ENCODE assay signal across 11 mouse cellular contexts in the genomic region with DNA sequence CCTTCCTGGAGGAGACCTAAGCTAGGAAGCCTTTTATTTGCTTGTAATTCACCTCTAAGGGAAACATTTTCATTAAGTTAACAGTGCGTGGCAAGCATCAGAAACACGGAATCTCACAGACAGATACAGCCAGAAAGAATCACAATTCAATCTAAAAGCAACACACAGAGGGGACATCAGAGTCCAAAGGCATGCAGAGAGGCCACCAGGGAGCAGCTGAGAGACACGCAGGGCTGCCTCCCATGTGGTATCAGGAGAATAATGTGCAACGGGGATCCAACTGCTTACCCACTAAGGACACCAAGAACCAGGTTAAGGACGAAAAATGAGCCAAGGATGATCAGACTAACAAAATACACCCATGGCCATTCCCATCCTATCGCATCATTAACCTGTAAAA.
DNase-seq lines count a peak whose midpoint lies in the region; ATAC-seq lines count a peak whose summit lies in the region.
"Had no signal": no experiment of that assay in that cellular context is flagged by ENCODE, and none has a peak within 500 bp of the region (broad histone marks: within the 10 kb centered on the region; RNA-seq: fewer than 3 reads in every experiment).

No protein-coding gene starts in this region.

- peaks cover 20% of the 10 kb centered on the region for H3K4me1 ChIP-seq in kidney, embryonic 15.5 days
- H3K4me1 ChIP-seq in kidney, embryonic 14.5 days (ENCODE audit: control insufficient read depth, insufficient read depth, low read length) = peaks cover 7% of the 10 kb centered on the region
- H3K4me1 ChIP-seq in midbrain, embryonic 14.5 days (ENCODE audit: control insufficient read depth, insufficient read depth, low read length) = peaks cover 7% of the 10 kb centered on the region; the same call in 1 of the 2 replicates
- H3K4me1 ChIP-seq in midbrain, embryonic 13.5 days (replicated peaks) = peaks cover 23% of the 10 kb centered on the region
- H3K4me1 ChIP-seq in hindbrain, embryonic 16.5 days (ENCODE audit: control insufficient read depth, insufficient read depth, low read depth, low read length) = peaks cover 7% of the 10 kb centered on the region

- ATAC-seq in kidney, embryonic 15.5 days (replicated peaks; ENCODE audit: low FRiP score) = no peak
- ATAC-seq in kidney, embryonic 14.5 days (ENCODE audit: low FRiP score, low TSS enrichment) = no peak; the same call in 1 of the 2 replicates
- no peak for ATAC-seq in midbrain, embryonic 14.5 days (ENCODE audit: low FRiP score, low TSS enrichment)
- ATAC-seq in midbrain, embryonic 13.5 days = no peak
- ATAC-seq in hindbrain, embryonic 16.5 days = 0 out of 2 replicates have a peak, but pooled peaks have one; percentile 25

- H3K4me2 ChIP-seq in kidney, embryonic 15.5 days = peak overlapping the region; percentile 21; the same call in 1 of the 2 replicates
- no peak overlapping the region for H3K4me2 ChIP-seq in kidney, embryonic 14.5 days (replicated peaks; ENCODE audit: low read depth, low read length)
- H3K4me2 ChIP-seq in midbrain, embryonic 14.5 days (ENCODE audit: low read length) = no peak overlapping the region
- no peak overlapping the region for H3K4me2 ChIP-seq in midbrain, embryonic 13.5 days (replicated peaks)
- H3K4me2 ChIP-seq in hindbrain, embryonic 16.5 days (ENCODE audit: low read length) = no peak overlapping the region
- H3K4me2 ChIP-seq: heart, embryonic 15.5 days; liver, embryonic 15.5 days had no signal

- H3K27ac ChIP-seq in kidney, embryonic 15.5 days = peak overlapping the region; percentile 45
- H3K27ac ChIP-seq in kidney, embryonic 14.5 days (ENCODE audit: low read depth, low read length) = no peak overlapping the region
- no peak overlapping the region for H3K27ac ChIP-seq in midbrain, embryonic 14.5 days (replicated peaks; ENCODE audit: low read depth, low read length)
- no peak overlapping the region for H3K27ac ChIP-seq in midbrain, embryonic 13.5 days
- no peak overlapping the region for H3K27ac ChIP-seq in hindbrain, embryonic 16.5 days (ENCODE audit: low read depth, low read length)
- H3K27ac ChIP-seq: heart, embryonic 15.5 days; liver, embryonic 15.5 days had no signal

- H3K36me3 ChIP-seq in kidney, embryonic 15.5 days = no peaks in the 10 kb centered on the region
- H3K36me3 ChIP-seq in kidney, embryonic 14.5 days (ENCODE audit: control insufficient read depth, insufficient read depth, low read length) = no peaks in the 10 kb centered on the region
- no peaks in the 10 kb centered on the region for H3K36me3 ChIP-seq in midbrain, embryonic 14.5 days (ENCODE audit: control insufficient read depth, insufficient read depth, low read length)
- no peaks in the 10 kb centered on the region for H3K36me3 ChIP-seq in midbrain, embryonic 13.5 days
- 0 out of 2 replicates have a peak, but pooled peaks cover 2% of the 10 kb centered on the region for H3K36me3 ChIP-seq in hindbrain, embryonic 16.5 days (ENCODE audit: control insufficient read depth, insufficient read depth, low read length)
- H3K36me3 ChIP-seq in splenic B cell, adult 2 months (ENCODE audit: control insufficient read depth, insufficient read depth, low read length, poor library complexity, severe bottlenecking) = no peaks in the 10 kb centered on the region
- H3K36me3 ChIP-seq: heart, embryonic 15.5 days; liver, embryonic 15.5 days had no signal

- no peak overlapping the region for H3K4me3 ChIP-seq in kidney, embryonic 15.5 days (replicated peaks)
- no peak overlapping the region for H3K4me3 ChIP-seq in kidney, embryonic 14.5 days (ENCODE audit: low read length)
- H3K4me3 ChIP-seq in midbrain, embryonic 14.5 days (replicated peaks; ENCODE audit: low read depth, low read length) = no peak overlapping the region
- H3K4me3 ChIP-seq in midbrain, embryonic 13.5 days (replicated peaks) = no peak overlapping the region
- H3K4me3 ChIP-seq in hindbrain, embryonic 16.5 days (ENCODE audit: low read length) = no peak overlapping the region
- H3K4me3 ChIP-seq: heart, embryonic 15.5 days; liver, embryonic 15.5 days had no signal

- H3K9me3 ChIP-seq in kidney, embryonic 15.5 days (replicated peaks) = no peaks in the 10 kb centered on the region
- H3K9me3 ChIP-seq in kidney, embryonic 14.5 days (ENCODE audit: control insufficient read depth, low read length) = no peaks in the 10 kb centered on the region
- H3K9me3 ChIP-seq in midbrain, embryonic 14.5 days (ENCODE audit: control insufficient read depth, low read length) = no peaks in the 10 kb centered on the region
- H3K9me3 ChIP-seq in midbrain, embryonic 13.5 days = no peaks in the 10 kb centered on the region
- H3K9me3 ChIP-seq in hindbrain, embryonic 16.5 days (ENCODE audit: control insufficient read depth, low read length) = no peaks in the 10 kb centered on the region
- H3K9me3 ChIP-seq: heart, embryonic 15.5 days; liver, embryonic 15.5 days had no signal

- H3K9ac ChIP-seq in kidney, embryonic 15.5 days = no peak overlapping the region
- H3K9ac ChIP-seq in kidney, embryonic 14.5 days (ENCODE audit: low read depth, low read length) = no peak overlapping the region
- no peak overlapping the region for H3K9ac ChIP-seq in midbrain, embryonic 14.5 days (replicated peaks; ENCODE audit: low read length)
- H3K9ac ChIP-seq in midbrain, embryonic 13.5 days (replicated peaks) = no peak overlapping the region
- H3K9ac ChIP-seq in hindbrain, embryonic 16.5 days (ENCODE audit: low read depth, low read length) = no peak overlapping the region
- H3K9ac ChIP-seq: heart, embryonic 15.5 days; liver, embryonic 15.5 days had no signal

- DNase-seq in midbrain, embryonic 14.5 days = peak; percentile 23
- DNase-seq in splenic B cell, adult 2 months (ENCODE audit: low read depth, low spot score) = peak; percentile 48
- no peak for DNase-seq in cerebellum, postnatal 4 days (ENCODE audit: low spot score in 2 of 2)
- DNase-seq: adrenal gland, adult 2 months; right cerebral cortex, postnatal 25 days had no signal

- WGBS in kidney, embryonic 15.5 days = 27% methylated on average over 6 of the region's 6 CpGs
- WGBS in kidney, embryonic 14.5 days = 26% methylated on average over 6 of the region's 6 CpGs
- WGBS in midbrain, embryonic 14.5 days = 54% methylated on average over 6 of the region's 6 CpGs
- 58% methylated on average over 6 of the region's 6 CpGs for WGBS in midbrain, embryonic 13.5 days
- WGBS in hindbrain, embryonic 16.5 days = 45% methylated on average over 6 of the region's 6 CpGs

- no peaks in the 10 kb centered on the region for H3K27me3 ChIP-seq in kidney, embryonic 15.5 days
- H3K27me3 ChIP-seq in kidney, embryonic 14.5 days (ENCODE audit: control insufficient read depth, insufficient read depth, low read length) = no peaks in the 10 kb centered on the region
- H3K27me3 ChIP-seq in midbrain, embryonic 14.5 days (ENCODE audit: control insufficient read depth, insufficient read depth, low read length) = no peaks in the 10 kb centered on the region
- no peaks in the 10 kb centered on the region for H3K27me3 ChIP-seq in midbrain, embryonic 13.5 days
- no peaks in the 10 kb centered on the region for H3K27me3 ChIP-seq in hindbrain, embryonic 16.5 days (replicated peaks; ENCODE audit: control insufficient read depth, insufficient read depth, low read length)
- H3K27me3 ChIP-seq in splenic B cell, adult 2 months (ENCODE audit: control insufficient read depth, insufficient read depth, low read length, poor library complexity, severe bottlenecking) = no peaks in the 10 kb centered on the region
- H3K27me3 ChIP-seq: heart, embryonic 15.5 days; liver, embryonic 15.5 days had no signal

Comparison
In these comparisons a context has a peak if more than half of its experiments do, and no peak if none do; other contexts are left out.
1. DNase-seq: peak in midbrain, embryonic 14.5 days (single experiment) and splenic B cell, adult 2 months (single experiment); none in cerebellum, postnatal 4 days (0 of 2).